Mouse (Mus musculus) forebrain, embryonic 11.5 days (tissue): ENCODE data around the gene Ccn5. TPM values are rescaled to one million over a fixed set of nuclear protein-coding genes. Genes with fewer than 3 reads are reported as not detected.

Source experiments
- ATAC-seq: fragments of 200-750 bp; cut with Nextera tagmentation; replicated peaks from 2 replicates; pipeline ENCODE4 v1.8.0; 2017; ENCODE audit warnings: moderate TSS enrichment; ENCODE audit not compliant: low FRiP score
- DNase-seq: peaks from one replicate; pipeline ENCODE4 v3.0.0-alpha.2; 2017; ENCODE audit warnings: low spot score
- H3K27ac ChIP-seq: fragments of 300-500 bp; sonication (generic); 2 replicates; pipeline ENCODE4 v1.5.1; 2014; ENCODE audit warnings: low read depth, low read length
- H3K27me3 ChIP-seq: fragments of 300-500 bp; sonication (generic); 2 replicates; pipeline ENCODE4 v1.6.1; 2014; ENCODE audit warnings: mild to moderate bottlenecking, low read length, mixed read lengths; ENCODE audit not compliant: control insufficient read depth, insufficient read depth
- H3K36me3 ChIP-seq: fragments of 300-500 bp; sonication (generic); 2 replicates; pipeline ENCODE4 v1.6.1; 2014; ENCODE audit warnings: mild to moderate bottlenecking, low read length, moderate library complexity, mixed read lengths; ENCODE audit not compliant: control insufficient read depth, insufficient read depth
- H3K4me1 ChIP-seq: fragments of 300-500 bp; sonication (generic); replicated peaks from 2 replicates; pipeline ENCODE4 v1.6.1; 2014; ENCODE audit warnings: low read length, mixed read lengths; ENCODE audit not compliant: control insufficient read depth, insufficient read depth
- H3K4me2 ChIP-seq: fragments of 300-500 bp; sonication (generic); 2 replicates; pipeline ENCODE4 v1.6.1; 2014; ENCODE audit warnings: low read depth, mild to moderate bottlenecking, low read length, moderate library complexity, mixed read lengths; ENCODE audit not compliant: severe bottlenecking
- H3K4me3 ChIP-seq: fragments of 300-500 bp; sonication (generic); 2 replicates; pipeline ENCODE4 v1.5.1; 2014; ENCODE audit warnings: low read depth, low read length
- H3K9ac ChIP-seq: fragments of 300-500 bp; sonication (generic); 2 replicates; pipeline ENCODE4 v1.6.1; 2014; ENCODE audit warnings: low read length
- H3K9me3 ChIP-seq: fragments of 300-500 bp; sonication (generic); 2 replicates; pipeline ENCODE4 v1.6.1; 2016; ENCODE audit warnings: low read length, mixed read lengths; ENCODE audit not compliant: control insufficient read depth
- WGBS: fragments of 180-500 bp; shearing (Covaris S2); extraction: QIAGEN DNeasy Blood & Tissue Kit; methylation state at CpG from one replicate; pipeline ENCODE4 v1.1.7; 2014; 5-methylcytosine and 5-hydroxymethylcytosine counted together
- polyA plus RNA-seq: library from polyadenylated mRNA; unstranded; fragments of >200 nt; fragmentation: Nextera tagmentation; extraction: Ambion mirVana; gene quantifications from 2 replicates; pipeline ENCODE4 v1.2.1, GENCODE M21; 2014

Gene Ccn5
- polyA plus RNA-seq: 0.25 and 0.32 TPM in 2 replicates

DNA sequence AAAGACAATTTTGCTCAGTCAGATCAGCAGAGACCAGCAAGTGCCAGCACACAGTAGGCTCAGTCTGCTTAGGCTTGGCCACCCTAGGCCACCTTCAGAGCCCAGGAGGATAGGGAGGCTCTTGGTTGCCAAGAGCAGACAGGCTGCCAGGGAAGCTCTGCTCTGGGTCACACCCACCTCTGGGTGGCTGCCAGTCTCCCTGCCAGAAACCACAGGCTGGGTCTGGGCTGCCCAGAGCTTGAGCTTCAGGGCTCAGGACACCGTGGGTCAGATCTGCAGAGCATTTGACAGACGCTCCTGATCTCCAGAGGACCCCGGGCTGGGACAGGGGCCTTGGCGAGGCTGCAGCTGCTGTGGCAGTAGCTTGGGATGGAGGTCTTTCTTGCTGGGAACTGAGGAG, at the start of gene Ccn5:
TSS of gene Ccn5 (plus strand) at position 255 of the 400 bp plus-strand sequence.
- H3K4me1 ChIP-seq: peaks cover 3% of the 10 kb centered on the region; the same call in 1 of the 2 replicates
- no peak within 1 kb of the TSS for H3K27ac ChIP-seq
- H3K4me3 ChIP-seq: no peak within 1 kb of the TSS
- no peak within 1 kb of the TSS for H3K9ac ChIP-seq
- no peaks in the 10 kb centered on the region for H3K36me3 ChIP-seq
- ATAC-seq (no peak), DNase-seq (no peak)
- no peaks in the 10 kb centered on the region for H3K9me3 ChIP-seq
- H3K4me2 ChIP-seq: no peak within 1 kb of the TSS
- 91% methylated on average over 4 of the region's 4 CpGs for WGBS
- H3K27me3 ChIP-seq: no peaks in the 10 kb centered on the region

DNA sequence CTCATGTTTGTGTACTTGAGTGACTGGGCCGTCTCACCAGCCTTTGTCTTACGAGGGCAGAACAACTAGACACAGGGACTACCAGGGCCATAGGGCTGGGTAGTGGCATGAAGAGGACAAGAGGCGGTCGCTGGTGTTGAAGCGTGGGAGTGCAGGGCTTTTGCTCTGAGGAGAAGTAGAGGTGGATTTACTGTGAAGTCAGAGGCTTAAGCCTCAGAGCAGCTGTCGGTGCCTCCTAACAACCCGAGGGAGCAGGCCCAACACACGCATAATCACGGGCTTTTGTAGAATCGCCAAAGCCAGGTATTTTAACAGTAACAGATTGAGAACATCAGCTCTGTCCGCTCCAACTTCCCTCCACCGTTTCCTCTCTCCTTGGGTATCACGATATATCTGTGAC, 44.0 kb upstream of the Ccn5 start:
- Histone ChIP-seq H3K36me3 (no peaks in the 10 kb centered on the region), H3K4me2 (no peak overlapping the region), H3K27ac (no peak overlapping the region), H3K9me3 (no peaks in the 10 kb centered on the region), H3K4me3 (no peak overlapping the region), H3K4me1 (0 out of 2 replicates have a peak, but pooled peaks cover 2% of the 10 kb centered on the region), H3K27me3 (no peaks in the 10 kb centered on the region), H3K9ac (no peak overlapping the region)
- 5% methylated on average over 13 of the region's 13 CpGs for WGBS
- ATAC-seq (no peak), DNase-seq (no peak)

DNA sequence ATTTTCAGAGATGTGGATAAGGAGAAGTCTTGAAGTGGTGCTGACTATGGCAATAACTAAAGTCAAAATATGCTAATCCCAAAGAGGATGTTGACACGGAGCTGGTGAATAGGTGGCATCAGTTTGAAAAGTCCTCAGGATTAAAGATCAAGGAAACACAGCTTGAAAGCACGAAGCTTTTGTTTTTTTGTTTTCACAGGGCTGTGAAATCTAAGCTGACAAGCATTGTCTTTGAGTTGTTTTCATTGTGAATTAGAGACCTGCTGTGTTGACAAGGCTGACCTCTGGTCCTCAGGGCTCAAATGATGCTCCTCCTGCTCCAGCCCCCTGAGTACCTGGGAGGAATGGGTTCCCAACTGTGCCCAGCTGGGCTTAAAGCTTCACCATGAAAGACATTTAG, 43.6 kb upstream of the Ccn5 start:
- WGBS: 0% methylated on average over 2 of the region's 2 CpGs
- ATAC-seq (no peak), DNase-seq (no peak)
- Histone ChIP-seq H3K9me3 (no peaks in the 10 kb centered on the region), H3K4me3 (no peak overlapping the region), H3K27ac (no peak overlapping the region), H3K27me3 (no peaks in the 10 kb centered on the region), H3K4me2 (no peak overlapping the region), H3K36me3 (no peaks in the 10 kb centered on the region), H3K4me1 (0 out of 2 replicates have a peak, but pooled peaks cover 2% of the 10 kb centered on the region), H3K9ac (no peak overlapping the region)

DNA sequence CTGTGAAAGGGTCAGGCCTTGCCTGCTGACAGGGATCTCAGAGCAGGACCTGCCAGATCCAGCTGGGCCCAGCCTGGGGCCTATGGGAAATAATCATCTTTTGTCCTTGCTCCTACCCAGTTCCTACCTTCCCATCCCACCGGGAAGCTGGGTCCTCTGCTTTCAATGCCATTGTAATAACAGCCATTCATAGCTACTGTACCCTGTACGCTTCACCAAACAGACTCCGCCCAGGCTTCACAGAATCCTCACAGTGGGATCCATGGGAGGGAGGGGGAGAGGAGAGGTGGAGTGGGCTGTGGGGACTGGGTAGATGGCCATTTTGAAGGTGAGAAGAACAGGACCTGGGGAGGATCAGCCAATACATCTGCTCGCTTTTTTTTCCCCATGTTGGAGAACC, 41.8 kb upstream of the Ccn5 start:
- no peak for DNase-seq
- H3K27ac ChIP-seq: no peak overlapping the region
- WGBS: 52% methylated on average over 4 of the region's 4 CpGs
- no peak overlapping the region for H3K4me3 ChIP-seq
- ATAC-seq: peak; percentile 15; the same call in 1 of the 2 replicates
- H3K4me1 ChIP-seq: 0 out of 2 replicates have a peak, but pooled peaks cover 2% of the 10 kb centered on the region
- no peaks in the 10 kb centered on the region for H3K9me3 ChIP-seq
- H3K9ac ChIP-seq: no peak overlapping the region
- H3K36me3 ChIP-seq: no peaks in the 10 kb centered on the region
- H3K27me3 ChIP-seq: no peaks in the 10 kb centered on the region
- H3K4me2 ChIP-seq: no peak overlapping the region

DNA sequence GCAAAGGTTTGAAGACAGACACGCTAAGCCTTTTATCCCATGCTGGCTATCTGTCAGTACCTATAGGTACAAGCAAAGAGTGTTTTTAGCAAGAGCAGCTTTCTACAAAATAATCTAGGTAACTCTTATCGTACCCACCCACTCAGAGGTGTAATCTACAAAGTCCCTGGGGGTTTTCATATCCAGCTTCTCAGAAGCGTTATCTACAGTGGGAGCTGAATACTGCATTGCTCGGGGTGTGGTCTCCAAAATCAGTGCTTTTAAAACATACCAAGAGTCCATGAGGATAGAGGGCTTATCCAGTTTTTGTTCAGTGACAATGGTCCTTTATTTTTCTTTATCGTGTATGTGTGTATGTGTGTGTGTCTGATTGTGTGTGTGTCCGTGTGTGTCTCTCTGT, 37.3 kb upstream of the Ccn5 start:
- H3K36me3 ChIP-seq: no peaks in the 10 kb centered on the region
- ATAC-seq (no peak), DNase-seq (no peak)
- no peaks in the 10 kb centered on the region for H3K27me3 ChIP-seq
- H3K27ac ChIP-seq: no peak overlapping the region
- no peaks in the 10 kb centered on the region for H3K9me3 ChIP-seq
- H3K4me2 ChIP-seq: no peak overlapping the region
- H3K4me1 ChIP-seq: 0 out of 2 replicates have a peak, but pooled peaks cover 2% of the 10 kb centered on the region
- H3K9ac ChIP-seq: no peak overlapping the region
- no peak overlapping the region for H3K4me3 ChIP-seq
- WGBS: 90% methylated on average over 6 of the region's 6 CpGs

DNA sequence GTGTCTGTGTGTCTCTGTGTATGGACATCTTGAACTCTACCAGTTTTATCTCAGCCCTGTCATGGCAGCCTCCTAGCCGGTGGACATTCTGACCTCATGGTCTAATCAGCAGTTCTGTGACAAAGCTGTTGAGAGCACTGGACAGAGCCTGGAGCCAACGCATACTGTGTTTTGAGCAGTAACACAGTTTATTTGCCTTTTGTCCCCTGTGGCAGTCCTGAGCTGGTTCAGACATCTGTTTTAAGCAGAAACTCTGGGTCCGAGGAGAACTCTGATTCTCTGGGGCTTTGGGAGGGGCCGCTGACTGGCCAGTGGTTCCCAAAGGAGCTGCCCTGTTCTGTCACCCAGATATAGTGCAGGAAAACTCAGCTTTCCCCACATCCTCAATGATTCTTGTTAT, 36.8 kb upstream of the Ccn5 start:
- DNase-seq: no peak
- no peak overlapping the region for H3K4me2 ChIP-seq
- 0 out of 2 replicates have a peak, but pooled peaks cover 1% of the 10 kb centered on the region for H3K4me1 ChIP-seq
- H3K36me3 ChIP-seq: no peaks in the 10 kb centered on the region
- 92% methylated on average over 4 of the region's 4 CpGs for WGBS
- no peak overlapping the region for H3K9ac ChIP-seq
- H3K27ac ChIP-seq: no peak overlapping the region
- H3K9me3 ChIP-seq: no peaks in the 10 kb centered on the region
- H3K4me3 ChIP-seq: no peak overlapping the region
- no peaks in the 10 kb centered on the region for H3K27me3 ChIP-seq
- no peak for ATAC-seq

DNA sequence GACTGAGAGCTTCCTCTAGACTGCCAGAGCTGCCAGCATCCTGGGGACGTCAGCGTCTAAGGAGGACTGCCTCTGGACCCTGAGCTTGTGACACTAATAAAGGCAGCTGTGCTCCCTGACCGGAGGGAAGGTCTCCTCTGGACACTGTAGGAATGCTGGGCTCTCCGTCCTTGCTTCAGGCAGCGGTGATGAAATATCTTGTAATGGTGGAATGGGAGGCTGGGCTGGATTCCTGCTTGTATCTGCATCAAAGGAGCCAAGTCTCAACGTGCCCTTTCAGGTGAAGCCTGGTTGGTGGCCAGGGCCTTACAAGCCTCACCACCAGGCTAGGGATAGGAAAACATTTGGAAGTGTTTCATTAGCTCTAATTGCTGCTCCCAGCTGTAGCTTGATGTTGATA, 33.6 kb upstream of the Ccn5 start:
- Histone ChIP-seq H3K4me2 (no peak overlapping the region), H3K9me3 (no peaks in the 10 kb centered on the region), H3K36me3 (no peaks in the 10 kb centered on the region), H3K27me3 (no peaks in the 10 kb centered on the region), H3K4me1 (no peaks in the 10 kb centered on the region), H3K4me3 (no peak overlapping the region), H3K27ac (no peak overlapping the region), H3K9ac (no peak overlapping the region)
- 86% methylated on average over 6 of the region's 6 CpGs for WGBS
- ATAC-seq (no peak), DNase-seq (peak; percentile 18)

DNA sequence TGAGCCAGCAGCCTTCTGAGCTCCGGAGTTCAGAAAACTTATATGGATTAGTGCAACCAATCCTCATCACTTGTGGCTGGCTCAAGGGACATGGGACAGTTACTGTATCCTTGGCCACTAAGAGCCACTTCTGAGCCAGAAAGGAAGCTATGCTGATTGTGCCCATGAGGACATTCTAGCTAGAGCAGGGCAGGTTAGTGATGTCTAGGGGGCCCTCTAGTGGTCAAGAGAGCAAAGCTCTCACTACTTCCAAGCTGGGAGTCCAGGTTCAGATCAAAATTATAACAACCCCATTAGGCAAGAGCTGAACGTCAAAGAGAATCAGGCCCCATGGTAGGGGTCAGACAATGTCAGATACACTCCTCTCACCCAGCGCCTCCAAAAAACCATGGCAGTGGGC, 33.0 kb upstream of the Ccn5 start:
- 41% methylated on average over 3 of the region's 3 CpGs for WGBS
- ATAC-seq (no peak), DNase-seq (peak; percentile 71)
- Histone ChIP-seq H3K4me3 (no peak overlapping the region), H3K36me3 (no peaks in the 10 kb centered on the region), H3K9ac (no peak overlapping the region), H3K27ac (no peak overlapping the region), H3K4me2 (no peak overlapping the region), H3K4me1 (no peaks in the 10 kb centered on the region), H3K27me3 (no peaks in the 10 kb centered on the region), H3K9me3 (no peaks in the 10 kb centered on the region)

DNA sequence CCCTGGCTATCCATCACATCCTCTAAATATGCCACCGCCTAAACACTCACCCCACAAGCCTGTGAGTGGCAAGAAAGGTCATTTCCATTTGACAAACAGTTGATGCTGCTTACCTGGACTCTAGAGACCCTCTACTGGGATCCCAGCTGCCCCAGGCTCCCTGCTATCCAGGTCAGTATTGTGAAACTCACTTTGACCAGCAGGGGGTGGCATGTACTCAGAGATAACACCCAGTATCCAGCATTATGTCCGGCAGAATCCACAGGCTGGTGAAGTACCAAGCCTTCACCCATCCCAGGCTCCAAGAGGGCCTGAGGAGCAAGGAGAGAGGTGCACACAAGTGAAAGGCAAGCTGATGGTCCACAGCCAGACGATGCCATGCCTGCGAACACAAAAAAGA, 32.2 kb upstream of the Ccn5 start:
- no peak overlapping the region for H3K4me2 ChIP-seq
- no peak overlapping the region for H3K4me3 ChIP-seq
- no peaks in the 10 kb centered on the region for H3K9me3 ChIP-seq
- DNase-seq (peak; percentile 64), ATAC-seq (no peak)
- no peaks in the 10 kb centered on the region for H3K4me1 ChIP-seq
- H3K36me3 ChIP-seq: no peaks in the 10 kb centered on the region
- 86% methylated on average over 4 of the region's 4 CpGs for WGBS
- no peaks in the 10 kb centered on the region for H3K27me3 ChIP-seq
- no peak overlapping the region for H3K9ac ChIP-seq
- no peak overlapping the region for H3K27ac ChIP-seq
